Mouse (Mus musculus): Measurements from ENCODE around the gene Gramd2. TPM values are rescaled to one million over a fixed set of nuclear protein-coding genes. Genes with fewer than 3 reads are reported as not detected.

Gene Gramd2
- 3.0 and 6.5 TPM in 2 replicates for polyA plus RNA-seq (2012; rRNA removed)

DNA sequence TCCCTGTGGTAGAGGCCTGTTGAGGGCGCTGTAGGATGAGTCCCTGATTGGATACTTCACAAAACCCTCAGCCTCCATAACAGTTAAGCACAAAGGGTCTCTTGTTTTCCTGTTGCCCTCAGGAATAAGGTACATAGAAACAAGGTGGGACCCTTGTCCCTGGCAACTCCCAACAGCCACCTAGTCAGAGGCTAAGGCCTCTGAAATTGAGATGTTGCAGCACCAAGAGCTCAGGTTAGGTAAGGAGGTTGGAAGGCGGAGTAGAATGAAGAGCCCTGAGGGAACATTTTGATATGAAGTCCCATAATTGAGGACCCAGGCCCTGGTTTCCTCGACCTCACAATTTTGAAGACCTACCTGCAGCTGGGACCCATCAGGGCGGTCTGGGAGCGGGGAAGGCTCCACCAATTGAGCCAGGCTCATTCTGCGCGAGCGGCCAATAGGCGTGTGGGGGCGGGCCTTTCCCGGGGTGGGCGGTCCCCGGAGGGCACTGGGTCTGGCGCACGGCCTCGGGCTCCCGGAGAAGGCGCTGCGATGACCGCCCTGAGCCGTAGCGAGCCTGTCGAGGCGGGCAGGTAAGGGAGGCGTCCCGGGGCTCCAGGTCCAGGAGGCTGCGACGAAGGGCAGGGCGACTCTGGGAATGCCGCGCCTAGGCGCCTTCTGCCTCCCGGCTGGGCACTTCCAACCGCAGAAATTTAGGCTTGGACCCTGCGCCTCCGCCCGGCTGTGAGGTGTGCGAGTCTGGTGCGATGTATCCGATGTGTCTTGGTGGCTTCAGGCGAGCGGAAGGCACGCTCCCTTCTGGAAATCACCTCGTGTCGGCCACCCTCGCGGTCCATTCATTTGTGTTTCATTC, at the start of gene Gramd2:
Gramd2 (plus strand) TSS at position 467 of the 856 bp plus-strand sequence.

DNA sequence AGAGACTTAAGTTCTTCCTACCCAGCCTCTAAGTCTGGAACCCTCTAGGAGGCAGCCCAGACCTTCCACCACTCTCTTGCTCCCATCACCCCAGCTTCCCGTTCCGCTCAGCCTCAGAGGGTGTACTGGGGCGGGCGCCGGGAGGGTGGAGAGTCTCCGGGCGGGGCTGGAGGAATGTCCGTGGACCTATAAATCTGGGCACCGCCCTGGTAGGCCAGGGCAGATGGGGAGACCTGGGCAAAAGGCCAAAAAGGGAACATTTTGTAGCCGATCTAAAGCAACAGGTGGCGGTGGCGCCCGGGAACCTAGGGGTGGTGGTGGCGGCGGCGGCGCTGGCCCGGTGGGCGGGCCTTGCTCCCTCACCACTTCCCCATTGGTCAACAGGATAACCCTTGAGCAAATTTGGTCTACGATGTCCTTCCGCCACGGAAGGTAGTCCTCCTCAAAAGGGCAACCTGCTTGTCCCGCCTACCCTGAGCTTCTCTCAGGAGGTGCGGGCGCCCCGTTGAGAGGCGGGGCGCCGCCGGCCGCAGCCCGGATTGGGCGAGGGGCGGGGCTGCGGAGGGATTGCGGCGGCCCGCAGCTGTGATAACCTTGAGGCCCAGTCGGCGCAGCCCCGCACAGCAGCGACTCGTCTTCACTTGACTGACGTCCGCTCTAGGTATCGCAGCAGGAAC, 23.8 kb upstream of the Gramd2 start, which contains the start of gene Pkm:
Pkm (plus strand) TSS at position 411 of the 677 bp plus-strand sequence.

DNA sequence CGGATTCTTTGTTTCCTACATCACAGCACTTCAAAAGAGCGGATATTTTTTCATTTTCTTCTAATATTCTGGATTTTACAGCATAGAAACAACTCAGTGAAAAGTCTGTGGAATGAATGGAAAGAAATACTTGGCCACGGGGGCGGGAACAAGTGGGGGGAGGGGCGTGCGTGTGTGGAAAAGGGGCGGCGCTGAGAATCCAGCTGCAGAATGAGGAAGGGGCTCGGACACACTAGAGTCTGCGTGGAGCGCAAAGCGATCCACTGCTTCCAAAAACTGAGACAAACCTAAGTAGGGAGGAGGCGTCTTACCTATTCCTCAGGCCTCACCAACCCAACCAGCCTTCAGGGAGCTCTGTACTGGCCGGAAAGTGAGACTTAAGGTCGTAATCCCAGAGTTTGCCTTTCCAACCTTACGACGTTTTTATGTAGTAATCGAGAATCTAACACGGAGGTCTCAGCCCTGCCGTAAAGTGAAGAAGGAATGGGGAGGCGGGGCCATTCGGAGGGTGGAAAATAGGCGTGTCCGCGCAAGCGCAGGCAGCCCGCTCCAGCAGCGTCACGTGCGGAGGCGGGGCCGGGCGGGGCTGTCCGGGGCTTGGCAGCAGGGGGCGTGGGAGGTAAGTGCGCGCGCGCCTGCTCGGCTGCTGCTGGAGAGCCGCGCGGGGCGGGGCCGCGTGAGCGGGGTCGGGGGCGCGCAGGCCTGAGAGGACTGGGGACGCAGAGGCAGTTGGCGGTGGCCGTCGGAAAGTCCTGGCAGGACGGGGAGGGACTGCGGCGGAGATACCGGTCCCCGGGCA, 70.5 kb downstream of the Gramd2 start, which contains the start of the genes Senp8 and Myo9a:
Senp8 (minus strand) TSS at position 444 of the 799 bp plus-strand sequence.
Myo9a (plus strand) TSS at position 630 of the 799 bp plus-strand sequence.

Other genes starting within 250 kb of the Gramd2 start
- gene Arih1, start 193.5 kb upstream of the Gramd2 start, polyA plus RNA-seq (2012; rRNA removed): 35.9 and 47.1 TPM in 2 replicates
- gene Hexa, start 140.6 kb upstream of the Gramd2 start, polyA plus RNA-seq (2012; rRNA removed): 95.3 and 149 TPM in 2 replicates
- 0.51 and 0.73 TPM in 2 replicates for gene Tmem202, start 140.3 kb upstream of the Gramd2 start, polyA plus RNA-seq (2012; rRNA removed)
- gene Celf6, start 102.2 kb upstream of the Gramd2 start, polyA plus RNA-seq (2012; rRNA removed): 0.20 and 0.34 TPM in 2 replicates
- 9.8 and 23.1 TPM in 2 replicates for gene Parp6, start 62.9 kb upstream of the Gramd2 start, polyA plus RNA-seq (2012; rRNA removed)
- 887 and 1,131 TPM in 2 replicates for gene Pkm, start 23.8 kb upstream of the Gramd2 start, polyA plus RNA-seq (2012; rRNA removed)
- gene Senp8, start 70.6 kb downstream of the Gramd2 start, polyA plus RNA-seq (2012; rRNA removed): 2.7 and 5.9 TPM in 2 replicates
- gene Myo9a, start 70.8 kb downstream of the Gramd2 start, polyA plus RNA-seq (2012; rRNA removed): 2.5 TPM in 2 replicates

All from ovary, adult 2 months (tissue).